Mouse (Mus musculus) lung, postnatal 0 days (tissue): ENCODE data around the gene Hmbs.

Experiments used
- CTCF ChIP-seq: IDR thresholded peaks from 2 replicates; pipeline ENCODE4 v1.5.1; 2016; ENCODE audit warnings: antibody characterized with exemption, mild to moderate bottlenecking
- EP300 ChIP-seq: IDR thresholded peaks from 2 replicates; pipeline ENCODE4 v1.6.1; 2016; ENCODE audit warnings: antibody characterized with exemption, mild to moderate bottlenecking, control low read depth

DNA sequence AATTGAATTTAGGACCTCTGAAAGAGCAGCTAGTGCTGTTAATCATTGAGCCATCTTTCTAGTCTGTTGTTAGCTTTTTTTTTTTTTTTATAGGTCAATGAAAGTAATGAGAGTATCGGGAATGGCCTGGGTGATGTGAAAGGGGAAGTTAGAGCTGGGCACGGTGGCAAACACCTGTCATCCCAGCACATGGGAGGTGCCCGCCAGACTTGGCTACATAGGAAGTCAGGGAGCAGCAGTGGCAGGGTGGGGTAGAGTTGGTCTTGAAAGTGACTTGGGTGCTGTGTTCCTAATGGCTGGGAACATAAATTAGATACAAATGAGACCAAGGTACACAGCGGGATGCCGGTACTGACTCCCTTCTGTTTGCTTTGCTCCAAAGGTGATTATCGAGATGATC, 13.3 kb downstream of the Hmbs start:
- TF ChIP-seq EP300, result no peak
- TF ChIP-seq CTCF, result no peak
